Mouse (Mus musculus) CH12F3 (cell line): Measurements from ENCODE around the gene Tldc2.

Experiments
- in situ Hi-C: fragments of 300-500 bp; cut with MboI; formaldehyde crosslinking; loops from 2 replicates; pipeline ENCODE4 v1.14.3; 2020; ENCODE audit warnings: low sequenced_read_pairs

The Tldc2 gene

GRCm38 (mm10) chr2:157144132-157144531, 57.3 kb downstream of the Tldc2 start:
- in situ Hi-C loops = no loop called here

- in situ Hi-C loops = no loop called here
These were observed 58.3 kb downstream of the Tldc2 start for GRCm38 (mm10) chr2:157145173-157145572.
